Comparison of ENCODE assay signal across 27 mouse cellular contexts in the genomic region with DNA sequence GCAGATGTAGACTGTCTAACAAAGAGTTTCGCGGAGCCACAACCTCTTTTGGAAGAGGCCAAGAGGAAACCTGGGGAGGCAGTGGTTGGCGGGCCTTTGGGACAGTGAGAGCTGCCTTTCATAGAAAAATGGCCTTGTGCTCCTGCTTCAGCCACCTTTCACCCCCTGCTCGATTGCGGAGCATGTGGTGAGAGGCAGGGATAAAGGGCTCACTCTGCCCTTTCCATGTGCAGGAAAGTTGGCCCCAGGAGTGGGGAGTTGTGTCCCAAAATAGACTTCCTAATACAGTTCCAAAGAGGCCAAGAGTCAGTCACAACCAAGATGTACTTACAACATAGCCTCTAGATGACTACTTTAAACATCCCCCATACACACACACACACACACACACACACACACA. TPM values are rescaled to one million over a fixed set of nuclear protein-coding genes. Genes with fewer than 3 reads are reported as not detected.
DNase-seq lines count a peak whose midpoint lies in the region; ATAC-seq lines count a peak whose summit lies in the region.
"Had no signal": no experiment of that assay in that cellular context is flagged by ENCODE, and none has a peak within 500 bp of the region (broad histone marks: within the 10 kb centered on the region; RNA-seq: fewer than 3 reads in every experiment).

No protein-coding gene starts in this region.

- no peaks in the 10 kb centered on the region for H3K9me3 ChIP-seq in limb, embryonic 11.5 days (ENCODE audit: control insufficient read depth, low read length)
- H3K9me3 ChIP-seq in limb, embryonic 10.5 days (replicated peaks) = no peaks in the 10 kb centered on the region
- H3K9me3 ChIP-seq: forebrain, embryonic 12.5 days; kidney, embryonic 15.5 days; limb, embryonic 15.5 days; liver, embryonic 15.5 days; midbrain, embryonic 10.5 days; midbrain, embryonic 15.5 days had no signal

- H3K9ac ChIP-seq in limb, embryonic 11.5 days (ENCODE audit: low read length) = no peak overlapping the region
- H3K9ac ChIP-seq: forebrain, embryonic 12.5 days; kidney, embryonic 15.5 days; limb, embryonic 15.5 days; liver, embryonic 15.5 days; lung, embryonic 14.5 days; midbrain, embryonic 15.5 days had no signal

- H3K4me3 ChIP-seq in limb, embryonic 11.5 days (ENCODE audit: low read depth, low read length) = no peak overlapping the region
- H3K4me3 ChIP-seq in limb, embryonic 10.5 days = no peak overlapping the region
- H3K4me3 ChIP-seq: erythroblast, embryonic 14.5 days; forebrain, embryonic 12.5 days; kidney, embryonic 15.5 days; layer of hippocampus, adult 2 months; limb, embryonic 15.5 days; liver, embryonic 15.5 days; midbrain, embryonic 10.5 days; midbrain, embryonic 15.5 days had no signal

- 92% methylated on average over 5 of the region's 5 CpGs for WGBS in limb, embryonic 11.5 days
- WGBS in limb, embryonic 10.5 days = 83% methylated on average over 5 of the region's 5 CpGs

- peak; percentile 52 for DNase-seq in adrenal gland, postnatal 14 days
- DNase-seq in adrenal gland, adult 8-10 months = no peak
- DNase-seq in heart, adult 11 months = peak; percentile 94
- no peak for DNase-seq in heart, postnatal 4 days
- no peak for DNase-seq in limb, embryonic 11.5 days (ENCODE audit: low spot score)
- no peak for DNase-seq in limb, embryonic 10.5 days (ENCODE audit: low spot score)
- DNase-seq in skeletal muscle tissue, adult 2 months (ENCODE audit: low read depth, low spot score) = peak; percentile 57
- DNase-seq in neural tube, embryonic 10.5 days (ENCODE audit: extremely low spot score, low spot score) = no peak
- DNase-seq: cerebellum, adult 2 months; cerebellum, postnatal 14 days; kidney, adult 18-20 months; kidney, postnatal 25 days; lung, embryonic 14.5 days; lung, postnatal 14 days; right cerebral cortex, postnatal 25 days; spleen, adult 18-20 months; thymus, postnatal 25 days had no signal

- H3K27me3 ChIP-seq in limb, embryonic 11.5 days (ENCODE audit: control insufficient read depth, insufficient read depth, low read length) = no peaks in the 10 kb centered on the region
- H3K27me3 ChIP-seq in limb, embryonic 10.5 days (ENCODE audit: low read depth, poor library complexity, severe bottlenecking) = no peaks in the 10 kb centered on the region
- H3K27me3 ChIP-seq: kidney, embryonic 15.5 days; limb, embryonic 15.5 days; liver, embryonic 15.5 days; midbrain, embryonic 15.5 days; Patski had no signal

- no peak for ATAC-seq in limb, embryonic 11.5 days (ENCODE audit: insufficient number of reproducible peaks, low FRiP score, low TSS enrichment, low read depth)
- ATAC-seq: hindbrain, embryonic 16.5 days; midbrain, embryonic 15.5 days had no signal

- peaks cover 2% of the 10 kb centered on the region; the same call in 1 of the 2 replicates for H3K4me1 ChIP-seq in limb, embryonic 11.5 days (ENCODE audit: control insufficient read depth, insufficient read depth, low read length)
- H3K4me1 ChIP-seq in limb, embryonic 10.5 days = peaks cover 28% of the 10 kb centered on the region

- no peaks in the 10 kb centered on the region for H3K36me3 ChIP-seq in limb, embryonic 11.5 days (ENCODE audit: control insufficient read depth, insufficient read depth, low read length)
- H3K36me3 ChIP-seq in limb, embryonic 10.5 days = no peaks in the 10 kb centered on the region
- H3K36me3 ChIP-seq: kidney, embryonic 15.5 days; limb, embryonic 15.5 days; liver, embryonic 15.5 days; midbrain, embryonic 15.5 days had no signal

- no peak overlapping the region for H3K4me2 ChIP-seq in limb, embryonic 11.5 days (ENCODE audit: low read depth, severe bottlenecking)
- H3K4me2 ChIP-seq: forebrain, embryonic 12.5 days; kidney, embryonic 15.5 days; limb, embryonic 15.5 days; liver, embryonic 15.5 days; lung, embryonic 14.5 days; midbrain, embryonic 15.5 days had no signal

- H3K27ac ChIP-seq in limb, embryonic 11.5 days (replicated peaks; ENCODE audit: low read depth, low read length) = 0 out of 2 replicates have a peak overlapping the region, but pooled peaks have one; percentile 21
- no peak overlapping the region for H3K27ac ChIP-seq in limb, embryonic 10.5 days
- H3K27ac ChIP-seq: forebrain, embryonic 12.5 days; kidney, embryonic 15.5 days; layer of hippocampus, adult 2 months; limb, embryonic 15.5 days; liver, embryonic 15.5 days; midbrain, embryonic 10.5 days; midbrain, embryonic 15.5 days had no signal

RNA-seq across cellular contexts. Expression of gene Ric8b, which starts 15.7 kb away (rescaled TPM):
- total RNA-seq in adrenal gland, postnatal 14 days (2021) = 28.4 and 33.1 TPM in 2 replicates
- total RNA-seq in adrenal gland, adult 8-10 months (2022) = 10 to 100 TPM; 28.9 to 43.8 (median 33.8) TPM
- total RNA-seq in heart, postnatal 4 days (2021) = 10 to 100 TPM; 19.9 to 21.2 TPM
- polyA plus RNA-seq in limb, embryonic 11.5 days (2014; fragmentation: Nextera tagmentation; extraction: Ambion mirVana) = 26.0 and 28.2 TPM in 2 replicates
- 25.1 and 28.5 TPM in 2 replicates for polyA plus RNA-seq in limb, embryonic 10.5 days (2016; fragmentation: Nextera tagmentation; extraction: Ambion mirVana)

Comparison
In these comparisons a context has a peak if more than half of its experiments do, and no peak if none do; other contexts are left out.
1. DNase-seq: peak in adrenal gland, postnatal 14 days (single experiment), heart, adult 11 months (single experiment) and skeletal muscle tissue, adult 2 months (single experiment); none in adrenal gland, adult 8-10 months (single experiment), heart, postnatal 4 days (single experiment), limb, embryonic 11.5 days (single experiment), limb, embryonic 10.5 days (single experiment) and neural tube, embryonic 10.5 days (single experiment).